1 mouse cellular context compared by ENCODE assay signal in genomic region chr3:37274661-37275060, GRCm38 (mm10).
TF ChIP-seq lines count a peak whose summit lies in the region.

No protein-coding gene starts in this region.

TF ChIP-seq in MEL, 35 proteins besides CTCF, POLR2A, EP300 and RAD21:
- TF ChIP-seq TCF12 (IDR thresholded peaks at IDR 0.05; ENCODE audit: low read depth, low read length) = peak; percentile 80
- 0 out of 2 replicates have a peak, but pooled peaks have one; percentile 32 for TF ChIP-seq RCOR1 (IDR thresholded peaks at IDR 0.05; ENCODE audit: low read depth, low read length)
- no peak for TF ChIP-seq ELF1 (IDR thresholded peaks at IDR 0.05; ENCODE audit: low read depth, low read length)
- TF ChIP-seq MAFK (IDR thresholded peaks at IDR 0.05; ENCODE audit: borderline replicate concordance, low read depth, low read length) = no peak
- TF ChIP-seq KAT2A (conservative IDR thresholded peaks at IDR 0.05; ENCODE audit: low read depth, low read length) = no peak
- no peak for TF ChIP-seq JUND (IDR thresholded peaks at IDR 0.05; ENCODE audit: low read depth, low read length)
- TF ChIP-seq POLR2AphosphoS2 (IDR thresholded peaks at IDR 0.05; ENCODE audit: low read length) = no peak
- no peak for TF ChIP-seq MXI1 (IDR thresholded peaks at IDR 0.05; ENCODE audit: low read depth, low read length)
- TF ChIP-seq ETS1 (IDR thresholded peaks at IDR 0.05; ENCODE audit: low read depth, low read length) = 0 out of 2 replicates have a peak, but pooled peaks have one; percentile 25
- no peak for TF ChIP-seq GABPA (IDR thresholded peaks at IDR 0.05; ENCODE audit: low read depth, low read length)
- peak; percentile 55; the same call in 1 of the 2 replicates for TF ChIP-seq GATA1 (IDR thresholded peaks at IDR 0.05; ENCODE audit: low read depth, low read length)
- 0 out of 2 replicates have a peak, but pooled peaks have one; percentile 20 for TF ChIP-seq SIN3A (IDR thresholded peaks at IDR 0.05; ENCODE audit: low read length)
- no peak for TF ChIP-seq MAZ (IDR thresholded peaks at IDR 0.05; ENCODE audit: low read depth, low read length)
- TF ChIP-seq MYB (IDR thresholded peaks at IDR 0.05; ENCODE audit: low read depth, low read length) = no peak
- TF ChIP-seq CHD1 (IDR thresholded peaks at IDR 0.05; ENCODE audit: low read depth, low read length) = no peak
- TF ChIP-seq MYC (IDR thresholded peaks at IDR 0.05; ENCODE audit: low read depth, low read length) = no peak
- TF ChIP-seq TBP (IDR thresholded peaks at IDR 0.05; ENCODE audit: low read depth, low read length) = no peak
- TF ChIP-seq E2F4 (IDR thresholded peaks at IDR 0.05; ENCODE audit: borderline replicate concordance, low read depth, low read length) = no peak
- TF ChIP-seq USF2 (IDR thresholded peaks at IDR 0.05; ENCODE audit: borderline replicate concordance in 1 of 2, insufficient read depth in 1 of 2, low read depth in 1 of 2, low read length in 2 of 2) = no peak
- TF ChIP-seq TAL1 (IDR thresholded peaks at IDR 0.05; ENCODE audit: low read length) = peak; percentile 14; the same call in 1 of the 2 replicates
- TF ChIP-seq HCFC1 (IDR thresholded peaks at IDR 0.05; ENCODE audit: low read depth, low read length) = no peak
- no peak for TF ChIP-seq CHD2 (IDR thresholded peaks at IDR 0.05; ENCODE audit: low read length)
TF ChIP-seq in MEL: peak in this region for 6.
